Mouse (Mus musculus): ENCODE data around the gene Arv1.

GRCm38 (mm10) chr8:124720133-124720532 is 1.8 kb upstream of the Arv1 start:
- TF ChIP-seq GATA1 (IDR thresholded peaks at IDR 0.05; ENCODE audit: low read length) (no peak), TAL1 (IDR thresholded peaks at IDR 0.05; ENCODE audit: low read length) (no peak)

Data from erythroblast, embryonic 14.5 days (primary cell).